Mouse (Mus musculus): ENCODE measurements around the gene Zfp948. TPM values are rescaled to one million over a fixed set of nuclear protein-coding genes. Genes with fewer than 3 reads are reported as not detected.

The Zfp948 gene
- 15.2 and 15.9 TPM in 2 replicates for polyA plus RNA-seq (2015; fragmentation: Nextera tagmentation; extraction: Ambion mirVana)

GRCm38 (mm10) chr17:21566728-21567349 is at the start of gene Zfp948:
TSS of gene Zfp948 (plus strand) at chr17:21567008.
- peak; percentile 92 for ATAC-seq (ENCODE audit: insufficient number of reproducible peaks, insufficient read depth, low FRiP score, low TSS enrichment, low read depth)
- Histone ChIP-seq H3K9me3 (no peaks in the 10 kb centered on the region), H3K9ac (peak within 1 kb of the TSS; percentile 84), H3K27me3 (no peaks in the 10 kb centered on the region), H3K4me2 (peak within 1 kb of the TSS; percentile 70), H3K36me3 (0 out of 2 replicates have a peak, but pooled peaks cover under 1% of the 10 kb centered on the region), H3K4me3 (peak within 1 kb of the TSS; percentile 72), H3K4me1 (peaks cover 12% of the 10 kb centered on the region), H3K27ac (peak within 1 kb of the TSS; percentile 92)
- under 1% methylated on average over 29 of the region's 29 CpGs for whole genome bisulfite sequencing

DNA sequence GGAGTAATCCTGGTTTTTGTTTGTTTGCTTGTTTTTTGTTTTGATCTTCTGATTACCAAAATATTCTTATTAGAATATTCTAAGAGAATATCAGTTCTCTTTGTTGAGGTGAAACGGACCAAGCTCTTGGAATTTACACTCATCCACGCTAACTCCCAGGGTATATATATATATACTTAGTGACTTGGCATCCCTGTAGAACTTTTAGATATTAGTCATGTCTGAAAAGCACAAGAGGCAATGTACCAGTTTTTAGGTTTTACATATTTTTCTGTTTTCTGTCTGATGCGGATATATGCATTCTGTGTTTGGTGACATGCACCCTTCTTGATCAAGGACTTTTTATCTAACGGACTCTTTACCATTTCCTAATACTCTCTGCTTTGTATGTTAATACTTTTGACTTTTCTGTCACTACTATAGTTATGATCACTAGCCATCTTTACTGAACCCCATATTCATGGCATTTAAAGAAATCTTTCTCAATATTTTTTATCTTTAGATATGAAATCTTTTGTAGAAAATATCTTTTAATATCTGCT is 49.6 kb upstream of the Zfp948 start:
- H3K27me3 ChIP-seq, result no peaks in the 10 kb centered on the region
- H3K27ac ChIP-seq, result peak overlapping the region; percentile 95

DNA sequence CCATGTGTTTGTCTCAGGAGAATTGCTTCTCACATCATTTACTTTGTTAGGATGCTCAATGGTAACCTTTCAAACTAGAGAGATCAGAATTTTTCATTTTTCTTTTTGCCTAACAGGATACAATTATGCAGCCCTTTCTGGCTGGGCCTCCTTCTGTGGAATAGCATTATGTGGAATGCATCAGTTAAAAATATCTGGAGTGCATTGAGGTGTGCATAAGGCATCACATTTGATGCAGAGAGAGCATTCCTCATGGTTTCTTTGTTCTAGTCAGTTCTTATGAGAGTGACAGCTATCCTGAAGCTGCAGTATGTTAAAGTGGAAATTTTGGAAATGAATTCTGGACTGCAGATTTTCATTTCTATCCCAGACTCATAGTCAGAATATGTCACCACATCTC is 40.5 kb upstream of the Zfp948 start:
- Histone ChIP-seq H3K4me2 (no peak overlapping the region), H3K36me3 (no peaks in the 10 kb centered on the region), H3K9me3 (no peaks in the 10 kb centered on the region), H3K27me3 (no peaks in the 10 kb centered on the region), H3K4me1 (no peaks in the 10 kb centered on the region), H3K27ac (no peak overlapping the region), H3K4me3 (no peak overlapping the region), H3K9ac (no peak overlapping the region)
- ATAC-seq (ENCODE audit: insufficient number of reproducible peaks, insufficient read depth, low FRiP score, low TSS enrichment, low read depth), result no peak

More for the DNA sequence above, 49.6 kb upstream of the Zfp948 start:
- WGBS, result 40% methylated on average over 4 of the region's 4 CpGs
- H3K9me3 ChIP-seq, result no peaks in the 10 kb centered on the region
- H3K9ac ChIP-seq, result peak overlapping the region; percentile 73
- H3K4me2 ChIP-seq, result peak overlapping the region; percentile 67
- H3K36me3 ChIP-seq, result 0 out of 2 replicates have a peak, but pooled peaks cover 1% of the 10 kb centered on the region
- peak overlapping the region; percentile 57 for H3K4me3 ChIP-seq
- ATAC-seq (ENCODE audit: insufficient number of reproducible peaks, insufficient read depth, low FRiP score, low TSS enrichment, low read depth), result no peak
- no peaks in the 10 kb centered on the region for H3K4me1 ChIP-seq

GRCm38 (mm10) chr17:21530645-21531330 is 36.0 kb upstream of the Zfp948 start:
- H3K4me3 ChIP-seq, result no peak overlapping the region
- no peak overlapping the region for H3K27ac ChIP-seq
- no peak overlapping the region for H3K9ac ChIP-seq
- H3K4me1 ChIP-seq, result peaks cover 22% of the 10 kb centered on the region
- 72% methylated on average over 5 of the region's 5 CpGs for WGBS
- H3K36me3 ChIP-seq, result no peaks in the 10 kb centered on the region
- H3K27me3 ChIP-seq, result no peaks in the 10 kb centered on the region
- ATAC-seq (ENCODE audit: insufficient number of reproducible peaks, insufficient read depth, low FRiP score, low TSS enrichment, low read depth), result no peak
- no peaks in the 10 kb centered on the region for H3K9me3 ChIP-seq
- no peak overlapping the region for H3K4me2 ChIP-seq

DNA sequence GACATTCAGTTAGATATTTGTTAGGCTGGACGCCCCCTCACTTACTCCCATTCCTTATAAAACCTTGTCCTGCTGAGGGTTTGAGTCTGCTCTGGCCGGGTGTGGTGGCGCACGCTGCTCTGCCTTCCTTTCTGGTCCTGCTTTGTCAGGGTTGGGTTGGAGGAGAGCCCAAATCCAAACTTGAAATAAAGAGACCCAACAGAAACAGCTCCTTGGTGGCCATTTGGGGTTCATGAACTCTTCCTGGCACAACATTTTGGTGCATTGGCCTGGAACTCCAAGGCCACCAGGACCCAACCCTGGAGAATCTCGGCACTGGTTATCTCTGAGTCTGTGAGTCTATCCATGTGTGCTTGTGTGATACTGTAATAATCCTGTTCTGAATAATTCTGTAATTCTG is 35.2 kb upstream of the Zfp948 start:
- Histone ChIP-seq H3K4me3 (peak overlapping the region; percentile 81), H3K9me3 (no peaks in the 10 kb centered on the region), H3K27ac (peak overlapping the region; percentile 98), H3K4me1 (peaks cover 22% of the 10 kb centered on the region), H3K4me2 (peak overlapping the region; percentile 68), H3K27me3 (no peaks in the 10 kb centered on the region), H3K36me3 (no peaks in the 10 kb centered on the region), H3K9ac (peak overlapping the region; percentile 98)
- 73% methylated on average over 5 of the region's 5 CpGs for WGBS
- ATAC-seq (ENCODE audit: insufficient number of reproducible peaks, insufficient read depth, low FRiP score, low TSS enrichment, low read depth), result no peak

- peak; percentile 73 for ATAC-seq (ENCODE audit: insufficient number of reproducible peaks, insufficient read depth, low FRiP score, low TSS enrichment, low read depth)
- H3K9ac ChIP-seq, result peak overlapping the region; percentile 98
- H3K4me1 ChIP-seq, result peaks cover 22% of the 10 kb centered on the region
- H3K4me2 ChIP-seq, result peak overlapping the region; percentile 68
- no peaks in the 10 kb centered on the region for H3K9me3 ChIP-seq
- peak overlapping the region; percentile 98 for H3K27ac ChIP-seq
- H3K27me3 ChIP-seq, result no peaks in the 10 kb centered on the region
- peak overlapping the region; percentile 81 for H3K4me3 ChIP-seq
- H3K36me3 ChIP-seq, result no peaks in the 10 kb centered on the region
- under 1% methylated on average over 54 of the region's 54 CpGs for WGBS
These were observed 34.5 kb upstream of the Zfp948 start for GRCm38 (mm10) chr17:21532101-21532951.

DNA sequence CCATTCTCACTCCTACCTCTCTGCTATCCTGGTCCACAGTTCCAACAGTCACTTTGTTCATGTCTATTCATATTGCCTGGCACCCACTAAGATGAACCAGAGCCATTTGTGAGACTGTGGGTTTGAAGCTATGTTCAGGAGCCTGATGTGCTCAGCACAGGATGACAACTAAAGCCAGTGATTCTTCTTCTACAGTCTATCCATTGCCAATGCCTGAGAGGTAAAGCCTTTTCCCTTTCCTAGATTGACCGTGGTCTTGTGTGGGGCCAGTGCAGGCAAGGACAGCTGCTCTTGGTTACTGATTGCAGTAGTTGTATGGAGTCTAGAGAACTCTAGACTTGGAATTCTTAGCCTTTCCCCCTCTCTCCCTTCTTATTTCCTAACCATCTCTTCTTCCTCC is 32.8 kb upstream of the Zfp948 start:
- WGBS, result 86% methylated on average over 1 of the region's 1 CpGs
- Histone ChIP-seq H3K9ac (no peak overlapping the region), H3K27ac (no peak overlapping the region; the same call in 1 of the 2 replicates), H3K4me2 (no peak overlapping the region), H3K4me1 (peaks cover 22% of the 10 kb centered on the region), H3K27me3 (no peaks in the 10 kb centered on the region), H3K36me3 (no peaks in the 10 kb centered on the region), H3K4me3 (no peak overlapping the region), H3K9me3 (no peaks in the 10 kb centered on the region)
- no peak for ATAC-seq (ENCODE audit: insufficient number of reproducible peaks, insufficient read depth, low FRiP score, low TSS enrichment, low read depth)

DNA sequence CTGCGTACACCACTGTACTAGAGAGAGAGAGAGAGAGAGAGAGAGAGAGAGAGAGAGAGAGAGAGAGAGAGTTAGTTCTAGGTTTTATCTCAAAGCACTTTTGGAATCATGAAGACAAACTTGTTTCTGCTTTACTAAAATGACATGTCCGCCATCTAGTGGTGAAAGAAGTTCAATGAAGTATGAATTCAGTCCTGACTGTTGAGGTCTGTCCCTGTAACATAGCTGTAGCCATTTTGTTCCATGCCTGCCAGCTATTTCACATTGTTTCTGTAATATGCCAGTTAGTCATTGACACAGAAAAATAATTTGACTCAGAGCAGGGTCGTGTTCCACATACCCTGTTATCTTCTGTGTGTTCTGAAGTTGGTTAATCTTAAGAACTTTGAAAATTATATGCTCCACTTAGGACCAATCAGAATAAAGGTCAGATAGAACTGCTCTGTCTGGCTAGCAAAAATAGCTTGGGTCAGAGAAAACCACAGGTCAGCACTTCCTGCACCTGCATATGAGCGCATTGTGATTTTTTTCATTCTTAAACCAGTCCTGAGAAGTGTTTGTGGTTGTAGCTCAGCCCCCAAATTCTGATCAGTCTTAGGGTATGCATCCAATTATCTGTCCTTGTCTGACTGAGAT is 32.2 kb upstream of the Zfp948 start:
- H3K4me3 ChIP-seq, result peak overlapping the region; percentile 57
- no peak for ATAC-seq (ENCODE audit: insufficient number of reproducible peaks, insufficient read depth, low FRiP score, low TSS enrichment, low read depth)
- H3K27ac ChIP-seq, result peak overlapping the region; percentile 74
- H3K4me2 ChIP-seq, result peak overlapping the region; percentile 77
- no peaks in the 10 kb centered on the region for H3K36me3 ChIP-seq
- no peaks in the 10 kb centered on the region for H3K9me3 ChIP-seq
- 15% methylated on average over 4 of the region's 4 CpGs for WGBS
- peak overlapping the region; percentile 72; the same call in 1 of the 2 replicates for H3K9ac ChIP-seq
- peaks cover 22% of the 10 kb centered on the region for H3K4me1 ChIP-seq
- no peaks in the 10 kb centered on the region for H3K27me3 ChIP-seq

- Histone ChIP-seq H3K36me3 (no peaks in the 10 kb centered on the region), H3K9me3 (no peaks in the 10 kb centered on the region), H3K4me1 (peaks cover 22% of the 10 kb centered on the region), H3K4me2 (peak within 1 kb of the TSS; percentile 77), H3K27me3 (no peaks in the 10 kb centered on the region), H3K9ac (peak within 1 kb of the TSS; percentile 72), H3K4me3 (peak within 1 kb of the TSS; percentile 57), H3K27ac (peak within 1 kb of the TSS; percentile 74)
- WGBS, result 3% methylated on average over 21 of the region's 21 CpGs
- peak; percentile 86 for ATAC-seq (ENCODE audit: insufficient number of reproducible peaks, insufficient read depth, low FRiP score, low TSS enrichment, low read depth)
These were observed 31.5 kb upstream of the Zfp948 start, which contains the start of gene Zfp52 for GRCm38 (mm10) chr17:21535096-21536001. TSS of gene Zfp52 (plus strand) at chr17:21535539.

GRCm38 (mm10) chr17:21536096-21536495 is 30.7 kb upstream of the Zfp948 start:
- H3K9ac ChIP-seq, result peak overlapping the region; percentile 72; the same call in 1 of the 2 replicates
- WGBS, result 31% methylated on average over 7 of the region's 7 CpGs
- no peak overlapping the region for H3K27ac ChIP-seq

More at GRCm38 (mm10) chr17:21536096-21536495, 30.7 kb upstream of the Zfp948 start:
- peaks cover 22% of the 10 kb centered on the region for H3K4me1 ChIP-seq
- H3K27me3 ChIP-seq, result no peaks in the 10 kb centered on the region
- H3K4me2 ChIP-seq, result peak overlapping the region; percentile 77
- H3K36me3 ChIP-seq, result no peaks in the 10 kb centered on the region
- no peaks in the 10 kb centered on the region for H3K9me3 ChIP-seq
- H3K4me3 ChIP-seq, result peak overlapping the region; percentile 57
- no peak for ATAC-seq (ENCODE audit: insufficient number of reproducible peaks, insufficient read depth, low FRiP score, low TSS enrichment, low read depth)

Data from embryonic facial prominence, embryonic 13.5 days (tissue).